Mouse (Mus musculus): Measurements from ENCODE around the gene Gm8978.
"Not testable (repeated sequence)": the region's sequence is repeated elsewhere in the genome, so short reads cannot be mapped to it uniquely, and the experiment has no call there.

Gm8978 gene

GRCm38 (mm10) chr19:33625152-33625551 is at the start of gene Gm8978:
Gene Gm8978, minus strand, starts transcription at chr19:33625252.
- in situ Hi-C loops (cut with MseI, MboI) = not testable (repeated sequence)

GRCm38 (mm10) chr19:33589626-33590302 is 35.3 kb downstream of the Gm8978 start:
- in situ Hi-C loops (cut with MseI, MboI) = loop anchor here in 1 of 2 experiments (25.0 kb wide), 1 partner anchor 198 kb away; the partner anchor contains the start of gene Lipo1

GRCm38 (mm10) chr19:33568551-33568950 is 56.5 kb downstream of the Gm8978 start:
- in situ Hi-C loops (cut with MseI, MboI) = not testable (repeated sequence)

All from mouse trophoblast stem cell (cell line).